Mouse (Mus musculus): Measurements from ENCODE around the gene Col15a1. TPM values are rescaled to one million over a fixed set of nuclear protein-coding genes. Genes with fewer than 3 reads are reported as not detected.

Col15a1 gene
- polyA plus RNA-seq, 1 experiment: 1.6 TPM

DNA sequence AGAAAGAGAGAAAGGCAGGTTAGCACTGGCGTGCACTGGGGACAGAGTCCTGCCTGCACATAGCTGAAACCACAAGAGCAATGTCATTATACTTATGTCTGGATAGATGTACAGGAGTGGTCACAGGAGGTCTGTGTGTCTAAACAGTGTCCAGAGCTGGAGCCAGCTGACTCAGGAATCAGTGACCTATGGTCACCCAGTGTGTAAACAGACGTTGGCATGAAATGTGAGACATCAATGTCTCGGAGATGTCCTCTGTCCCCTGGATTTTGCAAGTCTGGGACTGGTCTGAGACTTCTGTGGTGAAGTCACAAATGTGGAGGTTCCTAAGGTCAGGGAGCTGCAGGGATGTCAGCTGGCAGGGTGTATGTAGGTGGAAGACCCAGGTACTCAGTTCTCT is 50.2 kb downstream of the Col15a1 start:
- Histone ChIP-seq H3K27ac (ENCODE audit: insufficient read depth, low read length) (no peak overlapping the region), H3K4me1 (ENCODE audit: control insufficient read depth, insufficient read depth, low read length) (no peaks in the 10 kb centered on the region), H3K27me3 (ENCODE audit: control insufficient read depth, insufficient read depth, low read length, poor library complexity, severe bottlenecking) (no peaks in the 10 kb centered on the region), H3K9me3 (replicated peaks; ENCODE audit: control insufficient read depth, insufficient read depth, low read length, poor library complexity, severe bottlenecking) (no peaks in the 10 kb centered on the region), H3K4me3 (ENCODE audit: low read depth, low read length) (no peak overlapping the region), H3K9ac (ENCODE audit: low read depth, poor library complexity, severe bottlenecking) (no peak overlapping the region), H3K36me3 (ENCODE audit: control insufficient read depth, insufficient read depth, low read length, poor library complexity, severe bottlenecking) (no peaks in the 10 kb centered on the region)
- TF ChIP-seq POLR2A (IDR thresholded peaks at IDR 0.05; ENCODE audit: insufficient read depth, low read length) (no peak), CTCF (IDR thresholded peaks at IDR 0.05; ENCODE audit: low read depth, low read length) (no peak), EP300 (IDR thresholded peaks at IDR 0.05; ENCODE audit: insufficient read depth, low read depth, low read length) (no peak)

DNA sequence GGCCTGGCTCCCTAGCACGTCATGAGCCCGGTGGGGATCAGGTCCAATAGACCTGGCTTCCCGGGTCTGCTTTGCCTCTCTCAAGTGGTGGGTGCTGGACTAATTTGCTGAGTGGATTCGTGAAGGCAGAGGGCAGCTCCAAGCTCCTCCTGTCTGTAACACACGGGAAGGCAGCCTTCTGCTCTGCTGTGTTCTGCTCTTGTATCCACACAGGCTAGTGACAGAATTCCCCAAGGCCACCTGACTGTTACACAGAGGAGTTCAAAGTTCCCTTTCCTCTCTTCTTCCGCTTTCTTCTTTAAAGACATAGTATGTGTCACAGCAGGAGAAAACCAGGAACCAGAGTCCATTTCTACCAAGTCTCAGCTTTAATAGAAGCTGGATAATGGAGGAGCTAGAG is 53.1 kb downstream of the Col15a1 start:
- Histone ChIP-seq H3K36me3 (ENCODE audit: control insufficient read depth, insufficient read depth, low read length, poor library complexity, severe bottlenecking) (no peaks in the 10 kb centered on the region), H3K4me3 (ENCODE audit: low read depth, low read length) (no peak overlapping the region), H3K27ac (ENCODE audit: insufficient read depth, low read length) (no peak overlapping the region), H3K9me3 (replicated peaks; ENCODE audit: control insufficient read depth, insufficient read depth, low read length, poor library complexity, severe bottlenecking) (no peaks in the 10 kb centered on the region), H3K4me1 (ENCODE audit: control insufficient read depth, insufficient read depth, low read length) (no peaks in the 10 kb centered on the region), H3K9ac (ENCODE audit: low read depth, poor library complexity, severe bottlenecking) (no peak overlapping the region), H3K27me3 (ENCODE audit: control insufficient read depth, insufficient read depth, low read length, poor library complexity, severe bottlenecking) (no peaks in the 10 kb centered on the region)
- TF ChIP-seq CTCF (IDR thresholded peaks at IDR 0.05; ENCODE audit: low read depth, low read length) (no peak), POLR2A (IDR thresholded peaks at IDR 0.05; ENCODE audit: insufficient read depth, low read length) (no peak), EP300 (IDR thresholded peaks at IDR 0.05; ENCODE audit: insufficient read depth, low read depth, low read length) (no peak)

DNA sequence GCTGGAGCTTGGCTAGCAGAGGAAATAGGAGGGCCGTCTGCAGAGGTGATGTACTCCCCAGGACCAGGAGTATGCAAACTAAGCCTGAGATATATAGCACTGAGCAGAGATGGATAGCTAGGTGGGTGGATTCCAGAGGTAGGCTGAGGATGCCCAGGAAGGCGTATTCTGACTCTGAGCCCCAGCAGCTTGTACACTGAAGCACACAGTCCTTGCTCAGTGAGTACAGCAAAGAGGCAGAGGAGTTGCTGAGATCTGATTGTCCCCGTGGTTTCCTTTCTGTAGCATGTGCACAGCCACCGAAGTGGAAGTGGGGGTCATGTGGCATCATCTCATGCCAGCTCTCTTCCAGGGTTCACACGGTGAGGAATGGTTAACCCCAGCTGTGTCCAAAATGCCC is 54.0 kb downstream of the Col15a1 start:
- TF ChIP-seq CTCF (IDR thresholded peaks at IDR 0.05; ENCODE audit: low read depth, low read length) (no peak), POLR2A (IDR thresholded peaks at IDR 0.05; ENCODE audit: insufficient read depth, low read length) (no peak), EP300 (IDR thresholded peaks at IDR 0.05; ENCODE audit: insufficient read depth, low read depth, low read length) (no peak)
- Histone ChIP-seq H3K9me3 (replicated peaks; ENCODE audit: control insufficient read depth, insufficient read depth, low read length, poor library complexity, severe bottlenecking) (no peaks in the 10 kb centered on the region), H3K36me3 (ENCODE audit: control insufficient read depth, insufficient read depth, low read length, poor library complexity, severe bottlenecking) (no peaks in the 10 kb centered on the region), H3K27ac (ENCODE audit: insufficient read depth, low read length) (no peak overlapping the region), H3K9ac (ENCODE audit: low read depth, poor library complexity, severe bottlenecking) (no peak overlapping the region), H3K27me3 (ENCODE audit: control insufficient read depth, insufficient read depth, low read length, poor library complexity, severe bottlenecking) (no peaks in the 10 kb centered on the region), H3K4me1 (ENCODE audit: control insufficient read depth, insufficient read depth, low read length) (no peaks in the 10 kb centered on the region), H3K4me3 (ENCODE audit: low read depth, low read length) (no peak overlapping the region)

DNA sequence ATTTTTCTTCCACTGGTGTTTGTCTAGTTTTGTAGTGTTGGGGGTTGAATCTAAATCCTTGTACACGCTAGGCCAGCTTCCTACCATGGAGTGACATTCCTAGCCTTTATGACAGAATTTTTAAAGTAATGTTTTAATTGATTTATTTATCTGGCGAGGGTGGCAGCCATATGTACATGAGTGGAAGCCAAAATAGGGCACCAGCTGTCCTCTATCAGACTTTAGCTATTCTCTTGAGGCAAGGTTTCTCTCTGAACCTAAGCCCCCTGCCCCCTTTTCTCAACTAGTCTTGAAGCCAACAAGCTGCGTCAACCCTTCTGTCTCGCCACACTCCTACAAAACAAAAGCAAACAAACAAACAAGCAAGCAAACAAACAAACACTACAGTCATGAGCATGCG is 57.6 kb downstream of the Col15a1 start:
- H3K9me3 ChIP-seq (replicated peaks; ENCODE audit: control insufficient read depth, insufficient read depth, low read length, poor library complexity, severe bottlenecking): no peaks in the 10 kb centered on the region
- H3K27ac ChIP-seq (ENCODE audit: insufficient read depth, low read length): no peak overlapping the region
- H3K27me3 ChIP-seq (ENCODE audit: control insufficient read depth, insufficient read depth, low read length, poor library complexity, severe bottlenecking): no peaks in the 10 kb centered on the region
- TF ChIP-seq EP300 (IDR thresholded peaks at IDR 0.05; ENCODE audit: insufficient read depth, low read depth, low read length): no peak
- TF ChIP-seq POLR2A (IDR thresholded peaks at IDR 0.05; ENCODE audit: insufficient read depth, low read length): no peak
- TF ChIP-seq CTCF (IDR thresholded peaks at IDR 0.05; ENCODE audit: low read depth, low read length): no peak
- H3K4me1 ChIP-seq (ENCODE audit: control insufficient read depth, insufficient read depth, low read length): no peaks in the 10 kb centered on the region
- no peak overlapping the region for H3K4me3 ChIP-seq (ENCODE audit: low read depth, low read length)
- H3K9ac ChIP-seq (ENCODE audit: low read depth, poor library complexity, severe bottlenecking): no peak overlapping the region
- no peaks in the 10 kb centered on the region for H3K36me3 ChIP-seq (ENCODE audit: control insufficient read depth, insufficient read depth, low read length, poor library complexity, severe bottlenecking)

DNA sequence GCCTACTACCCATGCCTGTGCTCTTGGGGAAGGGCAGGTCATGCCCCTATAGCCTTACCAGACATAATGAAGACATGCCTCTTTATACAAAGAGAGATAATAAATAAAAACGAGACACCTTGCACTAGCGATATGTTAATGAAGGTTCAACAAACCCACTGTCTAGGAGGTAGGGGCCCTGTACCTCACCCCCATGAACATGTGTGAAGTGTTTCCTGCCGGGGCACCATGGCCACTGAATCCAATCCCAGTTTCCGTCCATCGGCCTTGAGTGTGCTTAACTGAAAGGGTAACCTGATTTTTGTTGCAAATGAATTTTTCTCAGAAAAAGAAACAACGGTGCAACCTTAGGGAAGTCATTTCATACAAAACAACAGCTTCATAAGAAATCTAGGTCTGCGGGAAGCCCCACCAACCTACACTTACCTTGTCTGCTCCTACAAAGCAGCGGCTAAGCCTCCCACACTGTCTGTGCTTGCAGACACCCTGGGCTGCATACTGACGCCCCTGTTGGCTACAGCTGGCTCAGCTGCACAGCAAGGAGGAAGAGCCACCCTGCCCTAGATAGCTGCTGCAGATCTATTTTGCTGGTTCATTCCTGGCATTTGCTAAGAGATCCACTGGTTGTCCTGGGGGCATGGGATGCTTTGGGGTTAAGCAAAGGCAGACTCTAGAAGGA is 64.6 kb downstream of the Col15a1 start:
- no peaks in the 10 kb centered on the region for H3K36me3 ChIP-seq (ENCODE audit: control insufficient read depth, insufficient read depth, low read length, poor library complexity, severe bottlenecking)
- no peak overlapping the region for H3K4me3 ChIP-seq (ENCODE audit: low read depth, low read length)
- no peak for TF ChIP-seq POLR2A (IDR thresholded peaks at IDR 0.05; ENCODE audit: insufficient read depth, low read length)
- no peak for TF ChIP-seq CTCF (IDR thresholded peaks at IDR 0.05; ENCODE audit: low read depth, low read length)
- no peak for TF ChIP-seq EP300 (IDR thresholded peaks at IDR 0.05; ENCODE audit: insufficient read depth, low read depth, low read length)
- H3K9ac ChIP-seq (ENCODE audit: low read depth, poor library complexity, severe bottlenecking): no peak overlapping the region
- H3K27ac ChIP-seq (ENCODE audit: insufficient read depth, low read length): no peak overlapping the region
- no peaks in the 10 kb centered on the region for H3K27me3 ChIP-seq (ENCODE audit: control insufficient read depth, insufficient read depth, low read length, poor library complexity, severe bottlenecking)
- H3K4me1 ChIP-seq (ENCODE audit: control insufficient read depth, insufficient read depth, low read length): no peaks in the 10 kb centered on the region
- H3K9me3 ChIP-seq (replicated peaks; ENCODE audit: control insufficient read depth, insufficient read depth, low read length, poor library complexity, severe bottlenecking): no peaks in the 10 kb centered on the region

DNA sequence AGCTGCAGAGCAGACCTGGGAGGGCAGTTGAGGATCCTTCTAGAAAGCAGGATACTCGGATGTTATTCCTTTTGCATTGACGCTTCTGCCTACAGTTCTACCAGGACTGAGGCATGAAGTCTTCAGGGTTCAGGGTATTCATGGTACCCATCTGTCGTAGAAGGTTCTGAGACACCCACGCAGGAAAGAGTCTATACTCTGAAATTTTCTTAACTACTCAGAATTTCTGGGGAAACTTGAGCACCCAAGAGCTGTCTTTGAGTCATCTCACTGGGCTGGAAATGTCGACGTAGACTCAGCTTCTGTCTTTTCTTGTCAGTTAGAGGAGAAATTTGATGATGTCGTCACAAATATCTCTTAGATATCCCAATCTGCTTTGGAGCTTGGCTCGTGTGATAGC is 65.8 kb downstream of the Col15a1 start:
- Histone ChIP-seq H3K36me3 (ENCODE audit: control insufficient read depth, insufficient read depth, low read length, poor library complexity, severe bottlenecking) (no peaks in the 10 kb centered on the region), H3K4me1 (ENCODE audit: control insufficient read depth, insufficient read depth, low read length) (no peaks in the 10 kb centered on the region), H3K27me3 (ENCODE audit: control insufficient read depth, insufficient read depth, low read length, poor library complexity, severe bottlenecking) (no peaks in the 10 kb centered on the region), H3K4me3 (ENCODE audit: low read depth, low read length) (no peak overlapping the region), H3K9ac (ENCODE audit: low read depth, poor library complexity, severe bottlenecking) (no peak overlapping the region), H3K9me3 (replicated peaks; ENCODE audit: control insufficient read depth, insufficient read depth, low read length, poor library complexity, severe bottlenecking) (no peaks in the 10 kb centered on the region), H3K27ac (ENCODE audit: insufficient read depth, low read length) (no peak overlapping the region)
- no peak for TF ChIP-seq CTCF (IDR thresholded peaks at IDR 0.05; ENCODE audit: low read depth, low read length)
- no peak for TF ChIP-seq POLR2A (IDR thresholded peaks at IDR 0.05; ENCODE audit: insufficient read depth, low read length)
- TF ChIP-seq EP300 (IDR thresholded peaks at IDR 0.05; ENCODE audit: insufficient read depth, low read depth, low read length): no peak
